In genomic region chr7:141476226-141476980, GRCm38 (mm10) we compare ENCODE assay signal across 8 mouse cellular contexts. TPM values are rescaled to one million over a fixed set of nuclear protein-coding genes. Genes with fewer than 3 reads are reported as not detected.
DNase-seq lines count a peak whose midpoint lies in the region; ATAC-seq and TF ChIP-seq lines count a peak whose summit lies in the region.

No protein-coding gene starts in this region.

- 1% methylated on average over 12 of the region's 17 CpGs for WGBS in hindbrain, embryonic 15.5 days
- 2% methylated on average over 11 of the region's 17 CpGs for whole genome bisulfite sequencing in liver, embryonic 12.5 days (ENCODE audit: insufficient replicate concordance)

- peak overlapping the region; percentile 97 for H3K4me3 ChIP-seq in gastrocnemius, adult 2 months
- H3K4me3 ChIP-seq in hindbrain, embryonic 15.5 days = peak overlapping the region; percentile 87
- peak overlapping the region; percentile 77 for H3K4me3 ChIP-seq in liver, embryonic 12.5 days
- H3K4me3 ChIP-seq in myocyte = peak overlapping the region; percentile 80

- peaks cover 11% of the 10 kb centered on the region for H3K36me3 ChIP-seq in hindbrain, embryonic 15.5 days
- peaks cover 19% of the 10 kb centered on the region for H3K36me3 ChIP-seq in liver, embryonic 12.5 days
- H3K36me3 ChIP-seq in myocyte (ENCODE audit: control insufficient read depth, insufficient read depth) = peaks cover 11% of the 10 kb centered on the region

- peak; percentile 23; the same call in 1 of the 2 replicates for TF ChIP-seq CTCF in gastrocnemius, adult 2 months (IDR thresholded peaks at IDR 0.05)

- H3ac ChIP-seq in myocyte (ENCODE audit: control insufficient read depth, insufficient read length) = peak overlapping the region; percentile 72

- intact Hi-C loops in left cerebral cortex, postnatal 14 days (cut with DNase I) = no loop called here
- intact Hi-C loops in gastrocnemius, adult 2 months (cut with DNase I) = no loop called here

- no peaks in the 10 kb centered on the region for H3K9me3 ChIP-seq in hindbrain, embryonic 15.5 days
- no peaks in the 10 kb centered on the region for H3K9me3 ChIP-seq in liver, embryonic 12.5 days (replicated peaks)

- H3K27me3 ChIP-seq in hindbrain, embryonic 15.5 days = peaks cover 7% of the 10 kb centered on the region
- peaks cover 6% of the 10 kb centered on the region for H3K27me3 ChIP-seq in liver, embryonic 12.5 days (replicated peaks)
- H3K27me3 ChIP-seq in myocyte (ENCODE audit: control insufficient read depth, insufficient read depth, insufficient read length) = no peaks in the 10 kb centered on the region

- peaks cover 68% of the 10 kb centered on the region for H3K79me2 ChIP-seq in myocyte (ENCODE audit: control insufficient read depth, insufficient read depth)

- peak overlapping the region; percentile 98 for H3K27ac ChIP-seq in gastrocnemius, adult 2 months
- H3K27ac ChIP-seq in hindbrain, embryonic 15.5 days (replicated peaks) = peak overlapping the region; percentile 69
- H3K27ac ChIP-seq in liver, embryonic 12.5 days = peak overlapping the region; percentile 89

- peak; percentile 47 for TF ChIP-seq POLR2A in myocyte (IDR thresholded peaks at IDR 0.05; ENCODE audit: insufficient read length, low read depth)

- DNase-seq in left cerebral cortex, postnatal 14 days (ENCODE audit: low spot score in 2 of 2) = peak; percentile 45 to 78
- DNase-seq in left cerebral cortex, adult 9 months (ENCODE audit: low spot score in 2 of 2) = no peak
- DNase-seq in adrenal gland, postnatal 14 days = peak; percentile 97
- DNase-seq in gastrocnemius, adult 2 months = peak; percentile 86
- DNase-seq in yolk sac, embryonic 10.5 days (ENCODE audit: low spot score) = peak; percentile 85

- H3K9ac ChIP-seq in hindbrain, embryonic 15.5 days = no peak overlapping the region; the same call in 1 of the 2 replicates
- peak overlapping the region; percentile 84 for H3K9ac ChIP-seq in liver, embryonic 12.5 days

- peak overlapping the region; percentile 93 for H3K4me2 ChIP-seq in hindbrain, embryonic 15.5 days
- H3K4me2 ChIP-seq in liver, embryonic 12.5 days = peak overlapping the region; percentile 98
- peak overlapping the region; percentile 95 for H3K4me2 ChIP-seq in myocyte (ENCODE audit: low read depth)

- H3K4me1 ChIP-seq in hindbrain, embryonic 15.5 days (replicated peaks) = peaks cover 39% of the 10 kb centered on the region
- H3K4me1 ChIP-seq in liver, embryonic 12.5 days = peaks cover 72% of the 10 kb centered on the region

- ATAC-seq in hindbrain, embryonic 15.5 days (ENCODE audit: low FRiP score, low read depth) = no peak
- ATAC-seq in liver, embryonic 12.5 days = peak; percentile 42

TF ChIP-seq in myocyte, 11 proteins besides CTCF, POLR2A, EP300 and RAD21:
- TF ChIP-seq E2F4 (IDR thresholded peaks at IDR 0.05; ENCODE audit: insufficient read depth) = no peak
- TF ChIP-seq MYOG (IDR thresholded peaks at IDR 0.05; ENCODE audit: control insufficient read depth in 1 of 3, insufficient read depth in 1 of 3, insufficient read length in 2 of 3, low read depth in 2 of 3) = peak in 1 of 3 experiments; percentile 49
- TF ChIP-seq MYOD1 (IDR thresholded peaks at IDR 0.05; ENCODE audit: control insufficient read depth in 1 of 3, insufficient read length in 2 of 3, low read depth in 2 of 3) = peak in 1 of 3 experiments; percentile 16
TF ChIP-seq in myocyte: peak in this region for 2.

RNA-seq across cellular contexts. Expression of gene Tspan4, which starts 1.4 kb away (rescaled TPM):
- total RNA-seq in left cerebral cortex, postnatal 14 days (2021) = 10 to 100 TPM; 23.2 to 23.7 TPM
- 49.4 and 58.4 TPM in 2 replicates for total RNA-seq in adrenal gland, postnatal 14 days (2021)
- 1 to 10 TPM; 7.6 to 8.2 TPM for total RNA-seq in gastrocnemius, adult 2 months (2021)
- polyA plus RNA-seq in hindbrain, embryonic 15.5 days (2015; fragmentation: Nextera tagmentation; extraction: Ambion mirVana) = 63.2 and 66.7 TPM in 2 replicates
- 56.1 and 60.9 TPM in 2 replicates for polyA plus RNA-seq in liver, embryonic 12.5 days (2016; fragmentation: Nextera tagmentation; extraction: Ambion mirVana)
- polyA plus RNA-seq in myocyte (2012; fragmentation: generic; extraction: Trizol) = 95.5 TPM

RNA-seq across cellular contexts. Expression of gene Polr2l, which starts 1.5 kb away (rescaled TPM):
- total RNA-seq in left cerebral cortex, postnatal 14 days (2021) = 10 to 100 TPM; 43.8 to 44.4 TPM
- 74.5 TPM in 2 replicates for total RNA-seq in adrenal gland, postnatal 14 days (2021)
- 10 to 100 TPM; 55.5 to 58.8 TPM for total RNA-seq in gastrocnemius, adult 2 months (2021)
- polyA plus RNA-seq in hindbrain, embryonic 15.5 days (2015; fragmentation: Nextera tagmentation; extraction: Ambion mirVana) = 85.9 and 86.2 TPM in 2 replicates
- polyA plus RNA-seq in liver, embryonic 12.5 days (2016; fragmentation: Nextera tagmentation; extraction: Ambion mirVana) = 74.6 and 76.1 TPM in 2 replicates
- 95.1 TPM for polyA plus RNA-seq in myocyte (2012; fragmentation: generic; extraction: Trizol)

RNA-seq across cellular contexts. Expression of gene Cd151, which starts 9.2 kb away (rescaled TPM):
- 10 to 100 TPM; 27.5 to 33.8 TPM for total RNA-seq in left cerebral cortex, postnatal 14 days (2021)
- 199 and 204 TPM in 2 replicates for total RNA-seq in adrenal gland, postnatal 14 days (2021)
- total RNA-seq in gastrocnemius, adult 2 months (2021) = 10 to 100 TPM; 83.2 to 90.2 TPM
- 20.6 and 20.7 TPM in 2 replicates for polyA plus RNA-seq in hindbrain, embryonic 15.5 days (2015; fragmentation: Nextera tagmentation; extraction: Ambion mirVana)
- 5.7 and 6.2 TPM in 2 replicates for polyA plus RNA-seq in liver, embryonic 12.5 days (2016; fragmentation: Nextera tagmentation; extraction: Ambion mirVana)
- polyA plus RNA-seq in myocyte (2012; fragmentation: generic; extraction: Trizol) = 267 TPM

RNA-seq across cellular contexts. Expression of gene Cracr2b, which starts 15.5 kb away (rescaled TPM):
- total RNA-seq in left cerebral cortex, postnatal 14 days (2021) = 1 to 10 TPM; 5.3 to 5.6 TPM
- total RNA-seq in adrenal gland, postnatal 14 days (2021) = 14.2 and 23.2 TPM in 2 replicates
- total RNA-seq in gastrocnemius, adult 2 months (2021) = 1 to 10 TPM; 6.1 to 6.3 TPM
- polyA plus RNA-seq in hindbrain, embryonic 15.5 days (2015; fragmentation: Nextera tagmentation; extraction: Ambion mirVana) = 7.1 and 9.5 TPM in 2 replicates
- 3.7 and 5.8 TPM in 2 replicates for polyA plus RNA-seq in liver, embryonic 12.5 days (2016; fragmentation: Nextera tagmentation; extraction: Ambion mirVana)
- 2.4 TPM for polyA plus RNA-seq in myocyte (2012; fragmentation: generic; extraction: Trizol)

RNA-seq across cellular contexts. Expression of gene Pnpla2, which starts 21.4 kb away (rescaled TPM):
- total RNA-seq in left cerebral cortex, postnatal 14 days (2021) = 10 to 100 TPM; 22.9 to 28.8 TPM
- 1,289 and 1,648 TPM in 2 replicates for total RNA-seq in adrenal gland, postnatal 14 days (2021)
- 100 to 1,000 TPM; 345 to 348 TPM for total RNA-seq in gastrocnemius, adult 2 months (2021)
- 19.7 and 19.8 TPM in 2 replicates for polyA plus RNA-seq in hindbrain, embryonic 15.5 days (2015; fragmentation: Nextera tagmentation; extraction: Ambion mirVana)
- polyA plus RNA-seq in liver, embryonic 12.5 days (2016; fragmentation: Nextera tagmentation; extraction: Ambion mirVana) = 16.6 and 17.8 TPM in 2 replicates
- polyA plus RNA-seq in myocyte (2012; fragmentation: generic; extraction: Trizol) = 50.5 TPM

Comparison
In these comparisons a context has a peak if more than half of its experiments do, and no peak if none do; other contexts are left out.
1. DNase-seq: peak in left cerebral cortex, postnatal 14 days (2 of 2), adrenal gland, postnatal 14 days (single experiment), gastrocnemius, adult 2 months (single experiment) and yolk sac, embryonic 10.5 days (single experiment); none in left cerebral cortex, adult 9 months (0 of 2).
2. Peak in every context shown above with its lines, with median percentiles within 50 percentile points of each other: H3K27ac ChIP-seq, H3K4me3 ChIP-seq and H3K4me2 ChIP-seq.